Mouse (Mus musculus) hindbrain, embryonic 14.5 days (tissue): Measurements from ENCODE around the gene Pdhx. TPM values are rescaled to one million over a fixed set of nuclear protein-coding genes. Genes with fewer than 3 reads are reported as not detected.

Experiments used
- ATAC-seq: fragments of 200-750 bp; cut with Nextera tagmentation; 2 replicates; pipeline ENCODE4 v1.8.0; 2017; ENCODE audit warnings: moderate number of reproducible peaks, mild to moderate bottlenecking, moderate TSS enrichment, moderate library complexity; ENCODE audit not compliant: low FRiP score
- DNase-seq: peaks from one replicate; pipeline ENCODE4 v3.0.0-alpha.2; 2015; ENCODE audit warnings: low spot score
- H3K27ac ChIP-seq: fragments of 300-500 bp; sonication (generic); 2 replicates; pipeline ENCODE4 v1.5.1; 2014; ENCODE audit warnings: mild to moderate bottlenecking, moderate library complexity
- H3K27me3 ChIP-seq: fragments of 300-500 bp; sonication (generic); 2 replicates; pipeline ENCODE4 v1.6.1; 2014; ENCODE audit warnings: mild to moderate bottlenecking, low read length, mixed read lengths; ENCODE audit not compliant: control insufficient read depth, insufficient read depth
- H3K36me3 ChIP-seq: fragments of 300-500 bp; sonication (generic); replicated peaks from 2 replicates; pipeline ENCODE4 v1.6.1; 2014; ENCODE audit not compliant: control insufficient read depth, insufficient read depth
- H3K4me1 ChIP-seq: fragments of 300-500 bp; sonication (generic); replicated peaks from 2 replicates; pipeline ENCODE4 v1.6.1; 2014; ENCODE audit warnings: antibody characterized with exemption, low read length, mixed read lengths; ENCODE audit not compliant: control insufficient read depth, insufficient read depth
- H3K4me2 ChIP-seq: fragments of 300-500 bp; sonication (generic); replicated peaks from 2 replicates; pipeline ENCODE4 v1.6.1; 2014; ENCODE audit warnings: mild to moderate bottlenecking, moderate library complexity
- H3K4me3 ChIP-seq: fragments of 300-500 bp; sonication (generic); replicated peaks from 2 replicates; pipeline ENCODE4 v1.5.1; 2014; ENCODE audit warnings: mild to moderate bottlenecking, low read length
- H3K9ac ChIP-seq: fragments of 300-500 bp; sonication (generic); 2 replicates; pipeline ENCODE4 v1.6.1; 2014
- H3K9me3 ChIP-seq: fragments of 300-500 bp; sonication (generic); 2 replicates; pipeline ENCODE4 v1.6.1; 2016; ENCODE audit warnings: low read length; ENCODE audit not compliant: control insufficient read depth
- WGBS: fragments of 180-500 bp; shearing (Covaris S2); extraction: QIAGEN DNeasy Blood & Tissue Kit; methylation state at CpG from one replicate; pipeline ENCODE4 v1.1.7; 2014; 5-methylcytosine and 5-hydroxymethylcytosine counted together
- polyA plus RNA-seq: library from polyadenylated mRNA; unstranded; fragments of >200 nt; fragmentation: Nextera tagmentation; extraction: Ambion mirVana; gene quantifications from 2 replicates; pipeline ENCODE4 v1.2.1, GENCODE M21; 2014

The Pdhx gene
- 62.8 and 73.5 TPM in 2 replicates for polyA plus RNA-seq

DNA sequence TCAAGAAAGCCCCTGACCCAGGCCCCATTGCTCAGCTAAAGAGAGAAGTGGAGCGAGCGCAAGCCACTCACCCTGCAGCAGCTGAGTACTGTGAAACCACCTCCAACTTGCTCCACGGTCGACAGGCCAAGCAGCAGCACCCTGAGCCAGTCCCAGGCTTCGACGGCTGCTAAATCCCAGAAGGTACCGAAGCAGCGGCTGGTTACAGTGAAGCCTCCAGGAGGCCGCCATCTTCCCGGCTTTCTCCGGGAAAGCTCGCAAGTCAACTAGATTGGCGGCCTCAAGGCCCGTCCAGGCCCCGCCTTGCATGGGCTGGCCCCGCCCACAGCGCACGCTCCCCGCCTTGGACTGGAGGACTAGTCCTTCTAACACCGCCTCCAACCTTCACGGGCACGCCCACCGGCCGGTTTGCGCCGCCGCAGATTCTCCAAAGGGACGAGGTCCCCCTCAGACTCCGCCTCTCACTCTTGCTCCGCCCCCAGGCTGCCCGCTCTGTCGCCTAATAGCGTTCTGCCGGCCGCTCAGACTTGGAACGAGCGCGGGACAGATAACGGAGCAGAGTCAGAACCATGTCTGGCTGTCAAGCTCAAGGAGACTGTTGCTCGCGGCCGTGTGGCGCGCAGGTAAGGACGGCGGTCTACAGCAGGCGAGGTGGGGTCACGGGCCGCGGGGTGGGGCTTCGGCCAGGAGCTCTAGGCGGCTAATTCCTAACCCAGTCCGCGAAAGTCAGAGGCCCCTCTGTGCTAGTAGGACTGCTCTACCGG lies at the start of gene Pdhx, which contains the start of gene Apip:
Gene Pdhx, minus strand, starts transcription at position 295 of the 764 bp plus-strand sequence.
Gene Apip, plus strand, starts transcription at position 457 of the 764 bp plus-strand sequence.
- WGBS = under 1% methylated on average over 55 of the region's 55 CpGs
- peak; percentile 100 for ATAC-seq

GRCm38 (mm10) chr2:103119197-103119854 lies 46.0 kb upstream of the Pdhx start:
- ATAC-seq (no peak), DNase-seq (no peak)
- Histone ChIP-seq H3K27ac (no peak overlapping the region), H3K36me3 (no peaks in the 10 kb centered on the region), H3K4me3 (no peak overlapping the region), H3K4me2 (no peak overlapping the region), H3K27me3 (no peaks in the 10 kb centered on the region), H3K4me1 (peaks cover 5% of the 10 kb centered on the region; the same call in 1 of the 2 replicates), H3K9me3 (no peaks in the 10 kb centered on the region), H3K9ac (no peak overlapping the region)
- 80% methylated on average over 7 of the region's 7 CpGs for WGBS

More for the DNA sequence above, at the start of gene Pdhx, which contains the start of gene Apip:
- Histone ChIP-seq H3K4me2 (peak within 1 kb of the TSS; percentile 67), H3K36me3 (no peaks in the 10 kb centered on the region; the same call in 1 of the 2 replicates), H3K4me1 (peaks cover 25% of the 10 kb centered on the region), H3K27ac (peak within 1 kb of the TSS; percentile 83), H3K9ac (peak within 1 kb of the TSS; percentile 80), H3K9me3 (no peaks in the 10 kb centered on the region), H3K27me3 (no peaks in the 10 kb centered on the region), H3K4me3 (peak within 1 kb of the TSS; percentile 77)
- peak; percentile 99 for DNase-seq

GRCm38 (mm10) chr2:103118324-103119196 lies 45.2 kb upstream of the Pdhx start:
- no peak overlapping the region for H3K4me3 ChIP-seq
- H3K9ac ChIP-seq = no peak overlapping the region
- peaks cover 5% of the 10 kb centered on the region; the same call in 1 of the 2 replicates for H3K4me1 ChIP-seq
- DNase-seq (peak; percentile 30), ATAC-seq (peak; percentile 37; the same call in 1 of the 2 replicates)
- H3K27me3 ChIP-seq = no peaks in the 10 kb centered on the region
- peak overlapping the region; percentile 61; the same call in 1 of the 2 replicates for H3K27ac ChIP-seq
- no peaks in the 10 kb centered on the region for H3K9me3 ChIP-seq
- 52% methylated on average over 6 of the region's 6 CpGs for WGBS
- no peak overlapping the region for H3K4me2 ChIP-seq
- H3K36me3 ChIP-seq = no peaks in the 10 kb centered on the region

GRCm38 (mm10) chr2:103117212-103117611 lies 43.9 kb upstream of the Pdhx start:
- Histone ChIP-seq H3K36me3 (no peaks in the 10 kb centered on the region), H3K27ac (no peak overlapping the region), H3K9ac (no peak overlapping the region), H3K4me2 (no peak overlapping the region), H3K27me3 (no peaks in the 10 kb centered on the region), H3K4me1 (peaks cover 5% of the 10 kb centered on the region; the same call in 1 of the 2 replicates), H3K4me3 (no peak overlapping the region), H3K9me3 (no peaks in the 10 kb centered on the region)
- DNase-seq (no peak), ATAC-seq (no peak)
- WGBS = 82% methylated on average over 5 of the region's 5 CpGs

DNA sequence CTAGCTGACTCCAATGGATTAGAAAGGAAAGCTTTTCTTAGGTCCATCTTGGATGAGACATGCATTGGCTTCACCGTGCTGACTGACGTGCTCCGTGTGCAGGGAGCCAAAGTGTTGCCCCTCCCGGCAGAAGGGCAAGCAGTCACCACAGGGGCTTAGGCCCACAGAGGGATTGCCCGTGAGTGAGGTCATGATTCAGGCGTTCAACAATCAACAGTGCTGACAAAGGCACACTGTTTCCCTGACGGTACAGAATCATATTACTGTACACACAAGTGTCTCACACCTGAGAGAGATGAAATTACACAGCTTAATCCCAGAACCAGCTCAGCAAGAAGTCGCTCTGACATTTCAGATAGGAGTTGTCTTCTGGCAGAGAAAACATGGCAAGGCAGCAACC lies 38.4 kb upstream of the Pdhx start:
- 69% methylated on average over 8 of the region's 8 CpGs for WGBS
- no peak overlapping the region for H3K9ac ChIP-seq
- no peak for ATAC-seq

GRCm38 (mm10) chr2:103106172-103106571 lies 32.9 kb upstream of the Pdhx start:
- Histone ChIP-seq H3K4me2 (no peak overlapping the region), H3K27ac (no peak overlapping the region), H3K4me1 (no peaks in the 10 kb centered on the region), H3K36me3 (no peaks in the 10 kb centered on the region), H3K4me3 (no peak overlapping the region), H3K9ac (no peak overlapping the region), H3K27me3 (no peaks in the 10 kb centered on the region), H3K9me3 (no peaks in the 10 kb centered on the region; the same call in 1 of the 2 replicates)
- 91% methylated on average over 2 of the region's 2 CpGs for WGBS
- ATAC-seq (no peak), DNase-seq (no peak)

More for the DNA sequence above, 38.4 kb upstream of the Pdhx start:
- H3K36me3 ChIP-seq = no peaks in the 10 kb centered on the region
- H3K27ac ChIP-seq = no peak overlapping the region
- no peak for DNase-seq
- no peak overlapping the region for H3K4me2 ChIP-seq
- no peaks in the 10 kb centered on the region for H3K27me3 ChIP-seq
- H3K4me3 ChIP-seq = no peak overlapping the region
- no peaks in the 10 kb centered on the region; the same call in 1 of the 2 replicates for H3K9me3 ChIP-seq
- no peaks in the 10 kb centered on the region for H3K4me1 ChIP-seq

GRCm38 (mm10) chr2:103102595-103102994 lies 29.3 kb upstream of the Pdhx start:
- H3K27me3 ChIP-seq = no peaks in the 10 kb centered on the region
- no peaks in the 10 kb centered on the region for H3K4me1 ChIP-seq
- ATAC-seq = no peak
- 72% methylated on average over 5 of the region's 5 CpGs for WGBS
- no peak overlapping the region for H3K4me3 ChIP-seq
- no peaks in the 10 kb centered on the region for H3K36me3 ChIP-seq
- no peak for DNase-seq
- H3K4me2 ChIP-seq = no peak overlapping the region
- no peaks in the 10 kb centered on the region for H3K9me3 ChIP-seq
- no peak overlapping the region for H3K9ac ChIP-seq
- no peak overlapping the region for H3K27ac ChIP-seq

DNA sequence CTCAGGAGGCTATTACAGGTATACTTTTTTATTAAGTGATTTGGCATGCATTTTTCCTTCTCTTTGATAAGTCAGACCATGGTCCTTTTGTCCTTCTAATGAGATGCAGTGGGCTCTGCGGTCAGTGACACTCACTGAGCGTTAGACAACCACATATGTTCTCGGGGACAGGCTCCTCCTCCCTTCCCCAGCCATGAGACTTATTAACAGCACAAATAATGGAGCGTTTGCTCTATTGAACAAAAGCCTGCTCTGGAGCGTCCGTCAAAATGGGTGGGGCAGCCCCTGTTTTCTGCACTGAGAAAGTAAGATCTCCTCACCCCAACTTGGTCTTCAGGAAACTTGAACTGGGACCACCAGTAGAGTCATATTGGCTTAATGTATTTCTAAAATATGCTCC lies 16.2 kb upstream of the Pdhx start:
- Histone ChIP-seq H3K27ac (no peak overlapping the region), H3K36me3 (peaks cover 39% of the 10 kb centered on the region), H3K9ac (no peak overlapping the region), H3K9me3 (no peaks in the 10 kb centered on the region), H3K4me3 (no peak overlapping the region), H3K4me1 (no peaks in the 10 kb centered on the region), H3K4me2 (no peak overlapping the region), H3K27me3 (no peaks in the 10 kb centered on the region)
- 20% methylated on average over 6 of the region's 6 CpGs for WGBS
- ATAC-seq (no peak), DNase-seq (no peak)
